Mouse (Mus musculus) midbrain, embryonic 10.5 days (tissue): Measurements from ENCODE around the gene B4gat1. TPM values are rescaled to one million over a fixed set of nuclear protein-coding genes. Genes with fewer than 3 reads are reported as not detected.

ENCODE experiments used
- DNase-seq: peaks from one replicate; pipeline ENCODE4 v3.0.0-alpha.2; 2017; ENCODE audit warnings: low spot score
- H3K27ac ChIP-seq: fragments of 300-500 bp; sonication (generic); replicated peaks from 2 replicates; pipeline ENCODE4 v1.5.1; 2016; ENCODE audit warnings: mild to moderate bottlenecking
- H3K27me3 ChIP-seq: fragments of 300-500 bp; sonication (generic); 2 replicates; pipeline ENCODE4 v1.6.1; 2016; ENCODE audit warnings: low read depth, mild to moderate bottlenecking; ENCODE audit not compliant: poor library complexity, severe bottlenecking
- H3K36me3 ChIP-seq: fragments of 300-500 bp; sonication (generic); 2 replicates; pipeline ENCODE4 v1.6.1; 2016; ENCODE audit warnings: mild to moderate bottlenecking, moderate library complexity
- H3K4me1 ChIP-seq: fragments of 300-500 bp; sonication (generic); 2 replicates; pipeline ENCODE4 v1.6.1; 2016
- H3K4me3 ChIP-seq: fragments of 300-500 bp; sonication (generic); 2 replicates; pipeline ENCODE4 v1.5.1; 2016; ENCODE audit warnings: mild to moderate bottlenecking, moderate library complexity
- H3K9me3 ChIP-seq: fragments of 300-500 bp; sonication (generic); replicated peaks from 2 replicates; pipeline ENCODE4 v1.6.1; 2016; ENCODE audit warnings: mild to moderate bottlenecking
- WGBS: fragments of 180-500 bp; shearing (Covaris S2); methylation state at CpG from one replicate; pipeline ENCODE4 v1.1.7; 2016; 5-methylcytosine and 5-hydroxymethylcytosine counted together
- polyA plus RNA-seq: library from polyadenylated mRNA; unstranded; fragments of >200 nt; fragmentation: Nextera tagmentation; extraction: Ambion mirVana; gene quantifications from 2 replicates; pipeline ENCODE4 v1.2.1, GENCODE M21; 2016

Gene B4gat1
- polyA plus RNA-seq, 1 experiment from 2014 or later = 42.1 TPM

GRCm38 (mm10) chr19:5068570-5069234 lies 30.1 kb downstream of the B4gat1 start:
- Histone ChIP-seq H3K4me1 (peaks cover 58% of the 10 kb centered on the region), H3K9me3 (no peaks in the 10 kb centered on the region), H3K27ac (peak overlapping the region; percentile 74), H3K36me3 (no peaks in the 10 kb centered on the region), H3K4me3 (peak overlapping the region; percentile 52), H3K27me3 (peaks cover 65% of the 10 kb centered on the region)
- 38% methylated on average over 21 of the region's 21 CpGs for WGBS
- no peak for DNase-seq

GRCm38 (mm10) chr19:5069486-5069885 lies 30.9 kb downstream of the B4gat1 start:
- H3K27ac ChIP-seq = no peak overlapping the region
- no peak for DNase-seq
- peak overlapping the region; percentile 52; the same call in 1 of the 2 replicates for H3K4me3 ChIP-seq
- WGBS = 81% methylated on average over 5 of the region's 5 CpGs
- H3K27me3 ChIP-seq = peaks cover 73% of the 10 kb centered on the region
- H3K36me3 ChIP-seq = no peaks in the 10 kb centered on the region
- no peaks in the 10 kb centered on the region for H3K9me3 ChIP-seq
- peaks cover 58% of the 10 kb centered on the region for H3K4me1 ChIP-seq

- Histone ChIP-seq H3K36me3 (no peaks in the 10 kb centered on the region), H3K4me1 (peaks cover 58% of the 10 kb centered on the region), H3K27ac (no peak overlapping the region; the same call in 1 of the 2 replicates), H3K4me3 (peak overlapping the region; percentile 52; the same call in 1 of the 2 replicates), H3K27me3 (peaks cover 77% of the 10 kb centered on the region), H3K9me3 (no peaks in the 10 kb centered on the region)
- 85% methylated on average over 7 of the region's 7 CpGs for WGBS
- DNase-seq = no peak
Observed at GRCm38 (mm10) chr19:5069978-5070377, 31.4 kb downstream of the B4gat1 start.

- peaks cover 70% of the 10 kb centered on the region for H3K27me3 ChIP-seq
- peak overlapping the region; percentile 60 for H3K4me3 ChIP-seq
- H3K36me3 ChIP-seq = no peaks in the 10 kb centered on the region
- H3K4me1 ChIP-seq = peaks cover 58% of the 10 kb centered on the region
- no peak for DNase-seq
- WGBS = 9% methylated on average over 11 of the region's 11 CpGs
- H3K27ac ChIP-seq = peak overlapping the region; percentile 88
- H3K9me3 ChIP-seq = no peaks in the 10 kb centered on the region
Observed at GRCm38 (mm10) chr19:5071077-5071476, 32.5 kb downstream of the B4gat1 start.

GRCm38 (mm10) chr19:5071545-5072369 lies 33.1 kb downstream of the B4gat1 start:
- WGBS = under 1% methylated on average over 40 of the region's 40 CpGs
- H3K27me3 ChIP-seq = peaks cover 64% of the 10 kb centered on the region

GRCm38 (mm10) chr19:5072389-5073019 lies 33.9 kb downstream of the B4gat1 start:
- peaks cover 56% of the 10 kb centered on the region for H3K27me3 ChIP-seq
- H3K9me3 ChIP-seq = no peaks in the 10 kb centered on the region
- no peaks in the 10 kb centered on the region for H3K36me3 ChIP-seq
- peak overlapping the region; percentile 60 for H3K4me3 ChIP-seq
- H3K27ac ChIP-seq = peak overlapping the region; percentile 88
- 5% methylated on average over 20 of the region's 20 CpGs for WGBS
- peak; percentile 38 for DNase-seq
- peaks cover 50% of the 10 kb centered on the region for H3K4me1 ChIP-seq

More at GRCm38 (mm10) chr19:5071545-5072369, 33.1 kb downstream of the B4gat1 start:
- Histone ChIP-seq H3K36me3 (no peaks in the 10 kb centered on the region), H3K27ac (peak overlapping the region; percentile 88), H3K4me1 (peaks cover 58% of the 10 kb centered on the region), H3K9me3 (no peaks in the 10 kb centered on the region), H3K4me3 (peak overlapping the region; percentile 60)
- DNase-seq = peak; percentile 86

GRCm38 (mm10) chr19:5073028-5073427 lies 34.4 kb downstream of the B4gat1 start:
- Histone ChIP-seq H3K27ac (no peak overlapping the region), H3K36me3 (no peaks in the 10 kb centered on the region), H3K4me3 (peak overlapping the region; percentile 60), H3K4me1 (peaks cover 45% of the 10 kb centered on the region), H3K27me3 (peaks cover 51% of the 10 kb centered on the region), H3K9me3 (no peaks in the 10 kb centered on the region)
- DNase-seq = peak; percentile 75
- 2% methylated on average over 15 of the region's 15 CpGs for WGBS

- WGBS = 46% methylated on average over 5 of the region's 5 CpGs
- peaks cover 40% of the 10 kb centered on the region for H3K4me1 ChIP-seq
- peaks cover 46% of the 10 kb centered on the region for H3K27me3 ChIP-seq
Observed at GRCm38 (mm10) chr19:5073518-5073917, 34.9 kb downstream of the B4gat1 start.

GRCm38 (mm10) chr19:5079279-5079678 lies 40.7 kb downstream of the B4gat1 start:
- H3K4me1 ChIP-seq = no peaks in the 10 kb centered on the region
- H3K4me3 ChIP-seq = no peak overlapping the region
- peaks cover 56% of the 10 kb centered on the region for H3K27me3 ChIP-seq
- DNase-seq = no peak
- WGBS = 85% methylated on average over 1 of the region's 1 CpGs
- no peaks in the 10 kb centered on the region for H3K36me3 ChIP-seq
- no peak overlapping the region for H3K27ac ChIP-seq
- H3K9me3 ChIP-seq = no peaks in the 10 kb centered on the region

More at GRCm38 (mm10) chr19:5073518-5073917, 34.9 kb downstream of the B4gat1 start:
- Histone ChIP-seq H3K9me3 (no peaks in the 10 kb centered on the region), H3K4me3 (no peak overlapping the region), H3K27ac (no peak overlapping the region), H3K36me3 (no peaks in the 10 kb centered on the region)
- no peak for DNase-seq

GRCm38 (mm10) chr19:5082005-5082404 lies 43.4 kb downstream of the B4gat1 start:
- Histone ChIP-seq H3K9me3 (no peaks in the 10 kb centered on the region), H3K27me3 (peaks cover 70% of the 10 kb centered on the region), H3K36me3 (no peaks in the 10 kb centered on the region), H3K4me3 (no peak overlapping the region), H3K27ac (no peak overlapping the region), H3K4me1 (peaks cover 12% of the 10 kb centered on the region)
- WGBS = 60% methylated on average over 18 of the region's 18 CpGs
- DNase-seq = no peak

- H3K9me3 ChIP-seq = no peaks in the 10 kb centered on the region
- H3K36me3 ChIP-seq = no peaks in the 10 kb centered on the region
- H3K27me3 ChIP-seq = peaks cover 70% of the 10 kb centered on the region
- WGBS = 70% methylated on average over 24 of the region's 24 CpGs
- no peak overlapping the region for H3K4me3 ChIP-seq
- no peak overlapping the region for H3K27ac ChIP-seq
- peaks cover 17% of the 10 kb centered on the region for H3K4me1 ChIP-seq
- no peak for DNase-seq
Observed at GRCm38 (mm10) chr19:5082596-5082995, 44.0 kb downstream of the B4gat1 start.

GRCm38 (mm10) chr19:5083961-5084833 lies 45.6 kb downstream of the B4gat1 start:
- Histone ChIP-seq H3K36me3 (no peaks in the 10 kb centered on the region), H3K27me3 (peaks cover 70% of the 10 kb centered on the region), H3K4me1 (peaks cover 26% of the 10 kb centered on the region), H3K9me3 (no peaks in the 10 kb centered on the region), H3K4me3 (peak overlapping the region; percentile 59; the same call in 1 of the 2 replicates), H3K27ac (no peak overlapping the region)
- 55% methylated on average over 3 of the region's 3 CpGs for WGBS
- no peak for DNase-seq
